Mouse (Mus musculus): ENCODE results near the gene Scaf1. TPM values are rescaled to one million over a fixed set of nuclear protein-coding genes. Genes with fewer than 3 reads are reported as not detected.

Gene Scaf1
- polyA plus RNA-seq, 1 experiment from 2014 or later, result 46.1 TPM

- H3K36me3 ChIP-seq, result peaks cover 37% of the 10 kb centered on the region
- no peaks in the 10 kb centered on the region for H3K9me3 ChIP-seq (replicated peaks)
- H3K27me3 ChIP-seq (replicated peaks), result no peaks in the 10 kb centered on the region
- ATAC-seq (ENCODE audit: low FRiP score), result peak; percentile 64
- peak within 1 kb of the TSS; percentile 60 for H3K4me3 ChIP-seq (replicated peaks)
- peak within 1 kb of the TSS; percentile 97 for H3K27ac ChIP-seq (replicated peaks)
- H3K4me1 ChIP-seq, result peaks cover 54% of the 10 kb centered on the region
- peak within 1 kb of the TSS; percentile 73 for H3K9ac ChIP-seq (replicated peaks)
- WGBS, result under 1% methylated on average over 22 of the region's 22 CpGs
- H3K4me2 ChIP-seq, result peak within 1 kb of the TSS; percentile 92
These were observed 41.6 kb downstream of the Scaf1 start, which contains the start of gene Cpt1c for GRCm38 (mm10) chr7:44974383-44975116. Gene Cpt1c, minus strand, starts transcription at chr7:44974851.

GRCm38 (mm10) chr7:44973415-44974130 is 42.6 kb downstream of the Scaf1 start:
- 35% methylated on average over 14 of the region's 14 CpGs for WGBS
- no peaks in the 10 kb centered on the region for H3K9me3 ChIP-seq (replicated peaks)
- peak overlapping the region; percentile 60 for H3K4me3 ChIP-seq (replicated peaks)
- peaks cover 54% of the 10 kb centered on the region for H3K4me1 ChIP-seq
- peak overlapping the region; percentile 73 for H3K9ac ChIP-seq (replicated peaks)
- H3K4me2 ChIP-seq, result peak overlapping the region; percentile 92
- H3K27ac ChIP-seq (replicated peaks), result peak overlapping the region; percentile 97
- H3K36me3 ChIP-seq, result peaks cover 27% of the 10 kb centered on the region
- H3K27me3 ChIP-seq (replicated peaks), result no peaks in the 10 kb centered on the region
- ATAC-seq (ENCODE audit: low FRiP score), result no peak

- WGBS, result 67% methylated on average over 7 of the region's 7 CpGs
- peak overlapping the region; percentile 55 for H3K4me3 ChIP-seq (replicated peaks)
- H3K36me3 ChIP-seq, result peaks cover 21% of the 10 kb centered on the region
- no peak for ATAC-seq (ENCODE audit: low FRiP score)
- no peaks in the 10 kb centered on the region for H3K9me3 ChIP-seq (replicated peaks)
- peak overlapping the region; percentile 86 for H3K27ac ChIP-seq (replicated peaks)
- peaks cover 54% of the 10 kb centered on the region for H3K4me1 ChIP-seq
- H3K27me3 ChIP-seq (replicated peaks), result no peaks in the 10 kb centered on the region
- peak overlapping the region; percentile 55 for H3K9ac ChIP-seq (replicated peaks)
- H3K4me2 ChIP-seq, result peak overlapping the region; percentile 92
These were observed 45.0 kb downstream of the Scaf1 start for GRCm38 (mm10) chr7:44971142-44971541.

- peaks cover 49% of the 10 kb centered on the region for H3K4me1 ChIP-seq
- peak overlapping the region; percentile 92 for H3K4me2 ChIP-seq
- peak overlapping the region; percentile 86 for H3K27ac ChIP-seq (replicated peaks)
- H3K4me3 ChIP-seq (replicated peaks), result peak overlapping the region; percentile 55
- WGBS, result under 1% methylated on average over 36 of the region's 36 CpGs
- peak overlapping the region; percentile 55 for H3K9ac ChIP-seq (replicated peaks)
- peaks cover 27% of the 10 kb centered on the region for H3K36me3 ChIP-seq
- peak; percentile 94 for ATAC-seq (ENCODE audit: low FRiP score)
- no peaks in the 10 kb centered on the region for H3K9me3 ChIP-seq (replicated peaks)
- H3K27me3 ChIP-seq (replicated peaks), result no peaks in the 10 kb centered on the region
These were observed 45.9 kb downstream of the Scaf1 start for GRCm38 (mm10) chr7:44970231-44970691.

GRCm38 (mm10) chr7:44966638-44967037 is 49.5 kb downstream of the Scaf1 start:
- Histone ChIP-seq H3K4me2 (no peak overlapping the region), H3K4me1 (peaks cover 21% of the 10 kb centered on the region), H3K27me3 (replicated peaks) (no peaks in the 10 kb centered on the region), H3K4me3 (replicated peaks) (no peak overlapping the region), H3K9ac (replicated peaks) (no peak overlapping the region), H3K36me3 (peaks cover 59% of the 10 kb centered on the region), H3K27ac (replicated peaks) (no peak overlapping the region), H3K9me3 (replicated peaks) (no peaks in the 10 kb centered on the region)
- ATAC-seq (ENCODE audit: low FRiP score), result no peak
- WGBS, result 77% methylated on average over 15 of the region's 15 CpGs

GRCm38 (mm10) chr7:44965975-44966374 is 50.2 kb downstream of the Scaf1 start:
- H3K27ac ChIP-seq (replicated peaks), result no peak overlapping the region
- H3K9ac ChIP-seq (replicated peaks), result no peak overlapping the region
- WGBS, result 81% methylated on average over 7 of the region's 7 CpGs
- ATAC-seq (ENCODE audit: low FRiP score), result no peak
- peaks cover 66% of the 10 kb centered on the region for H3K36me3 ChIP-seq
- no peaks in the 10 kb centered on the region for H3K9me3 ChIP-seq (replicated peaks)
- H3K4me1 ChIP-seq, result peaks cover 14% of the 10 kb centered on the region
- no peak overlapping the region for H3K4me2 ChIP-seq
- no peaks in the 10 kb centered on the region for H3K27me3 ChIP-seq (replicated peaks)
- no peak overlapping the region for H3K4me3 ChIP-seq (replicated peaks)

- WGBS, result 92% methylated on average over 13 of the region's 13 CpGs
- no peak overlapping the region for H3K9ac ChIP-seq (replicated peaks)
- H3K36me3 ChIP-seq, result peaks cover 75% of the 10 kb centered on the region
These were observed 51.2 kb downstream of the Scaf1 start for GRCm38 (mm10) chr7:44964990-44965389.

GRCm38 (mm10) chr7:44962831-44963230 is 53.3 kb downstream of the Scaf1 start:
- Histone ChIP-seq H3K27ac (replicated peaks) (no peak overlapping the region), H3K27me3 (replicated peaks) (no peaks in the 10 kb centered on the region), H3K4me2 (no peak overlapping the region), H3K36me3 (peaks cover 82% of the 10 kb centered on the region), H3K9ac (replicated peaks) (no peak overlapping the region), H3K9me3 (replicated peaks) (no peaks in the 10 kb centered on the region), H3K4me1 (no peaks in the 10 kb centered on the region), H3K4me3 (replicated peaks) (no peak overlapping the region)
- 92% methylated on average over 5 of the region's 5 CpGs for WGBS
- no peak for ATAC-seq (ENCODE audit: low FRiP score)

More at GRCm38 (mm10) chr7:44964990-44965389, 51.2 kb downstream of the Scaf1 start:
- H3K4me3 ChIP-seq (replicated peaks), result no peak overlapping the region
- H3K27me3 ChIP-seq (replicated peaks), result no peaks in the 10 kb centered on the region
- no peaks in the 10 kb centered on the region for H3K9me3 ChIP-seq (replicated peaks)
- no peak for ATAC-seq (ENCODE audit: low FRiP score)
- no peak overlapping the region for H3K27ac ChIP-seq (replicated peaks)
- peaks cover 5% of the 10 kb centered on the region for H3K4me1 ChIP-seq
- no peak overlapping the region for H3K4me2 ChIP-seq

- Histone ChIP-seq H3K27me3 (replicated peaks) (no peaks in the 10 kb centered on the region), H3K4me3 (replicated peaks) (no peak overlapping the region), H3K36me3 (peaks cover 79% of the 10 kb centered on the region), H3K27ac (replicated peaks) (no peak overlapping the region), H3K4me2 (no peak overlapping the region), H3K9ac (replicated peaks) (no peak overlapping the region), H3K9me3 (replicated peaks) (no peaks in the 10 kb centered on the region), H3K4me1 (peaks cover 4% of the 10 kb centered on the region)
- no peak for ATAC-seq (ENCODE audit: low FRiP score)
- 87% methylated on average over 8 of the region's 8 CpGs for WGBS
These were observed 53.8 kb downstream of the Scaf1 start for GRCm38 (mm10) chr7:44962337-44962736.

GRCm38 (mm10) chr7:44960512-44960910 is 55.7 kb downstream of the Scaf1 start:
- no peak overlapping the region for H3K9ac ChIP-seq (replicated peaks)
- 91% methylated on average over 13 of the region's 13 CpGs for WGBS
- H3K4me3 ChIP-seq (replicated peaks), result no peak overlapping the region
- H3K4me1 ChIP-seq, result peaks cover 4% of the 10 kb centered on the region
- no peak overlapping the region for H3K4me2 ChIP-seq
- H3K9me3 ChIP-seq (replicated peaks), result no peaks in the 10 kb centered on the region
- no peak overlapping the region for H3K27ac ChIP-seq (replicated peaks)
- no peaks in the 10 kb centered on the region for H3K27me3 ChIP-seq (replicated peaks)
- peaks cover 63% of the 10 kb centered on the region for H3K36me3 ChIP-seq
- ATAC-seq (ENCODE audit: low FRiP score), result no peak

- no peaks in the 10 kb centered on the region for H3K27me3 ChIP-seq (replicated peaks)
- peaks cover 58% of the 10 kb centered on the region for H3K36me3 ChIP-seq
- no peaks in the 10 kb centered on the region for H3K9me3 ChIP-seq (replicated peaks)
- H3K27ac ChIP-seq (replicated peaks), result no peak overlapping the region
- H3K9ac ChIP-seq (replicated peaks), result no peak overlapping the region
- no peak overlapping the region for H3K4me2 ChIP-seq
- H3K4me1 ChIP-seq, result peaks cover 4% of the 10 kb centered on the region
- no peak overlapping the region for H3K4me3 ChIP-seq (replicated peaks)
- ATAC-seq (ENCODE audit: low FRiP score), result no peak
- WGBS, result 89% methylated on average over 10 of the region's 10 CpGs
These were observed 56.2 kb downstream of the Scaf1 start for GRCm38 (mm10) chr7:44959874-44960511.
